Mouse (Mus musculus): ENCODE data around the gene Fam13c. TPM values are rescaled to one million over a fixed set of nuclear protein-coding genes. Genes with fewer than 3 reads are reported as not detected.

Fam13c gene
- polyA plus RNA-seq, 1 experiment from 2014 or later = 31.1 TPM

GRCm38 (mm10) chr10:70477741-70478145 lies 37.5 kb downstream of the Fam13c start:
- Histone ChIP-seq H3K9me3 (0 out of 2 replicates have a peak, but pooled peaks cover 9% of the 10 kb centered on the region), H3K4me2 (replicated peaks) (no peak overlapping the region), H3K27me3 (no peaks in the 10 kb centered on the region), H3K4me1 (replicated peaks) (no peaks in the 10 kb centered on the region), H3K4me3 (replicated peaks) (no peak overlapping the region), H3K36me3 (peaks cover 68% of the 10 kb centered on the region), H3K27ac (no peak overlapping the region), H3K9ac (replicated peaks) (no peak overlapping the region)
- ATAC-seq = no peak
- WGBS = 94% methylated on average over 10 of the region's 10 CpGs

DNA sequence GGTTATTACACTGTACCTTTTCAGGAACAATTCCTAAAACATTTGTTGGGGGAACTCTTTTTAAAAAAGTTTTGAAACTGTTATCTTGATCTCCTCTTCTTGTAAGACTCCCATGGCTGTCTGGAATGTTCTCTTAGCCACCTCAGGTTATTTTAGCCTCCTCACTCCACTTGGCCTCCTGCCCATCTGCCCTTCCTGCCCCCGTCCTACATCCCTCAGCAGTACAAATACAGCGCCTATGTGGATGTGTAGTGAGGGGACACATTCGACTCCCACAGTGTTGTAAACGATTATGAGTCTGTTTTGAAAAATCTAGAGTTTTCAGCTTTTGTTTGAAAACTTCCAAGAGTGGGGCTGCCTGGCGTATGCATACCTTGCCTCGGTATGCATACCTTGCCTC lies 43.5 kb downstream of the Fam13c start:
- no peak overlapping the region for H3K9ac ChIP-seq (replicated peaks)

GRCm38 (mm10) chr10:70484568-70485286 lies 44.4 kb downstream of the Fam13c start:
- peak overlapping the region; percentile 24 for H3K9ac ChIP-seq (replicated peaks)
- H3K4me2 ChIP-seq (replicated peaks) = peak overlapping the region; percentile 46
- H3K9me3 ChIP-seq = no peaks in the 10 kb centered on the region
- H3K4me3 ChIP-seq (replicated peaks) = 0 out of 2 replicates have a peak overlapping the region, but pooled peaks have one; percentile 5
- peak; percentile 89 for ATAC-seq
- 5% methylated on average over 7 of the region's 7 CpGs for WGBS
- peak overlapping the region; percentile 86 for H3K27ac ChIP-seq
- H3K36me3 ChIP-seq = peaks cover 9% of the 10 kb centered on the region
- H3K4me1 ChIP-seq (replicated peaks) = peaks cover 24% of the 10 kb centered on the region
- no peaks in the 10 kb centered on the region for H3K27me3 ChIP-seq

More for the DNA sequence above, 43.5 kb downstream of the Fam13c start:
- Histone ChIP-seq H3K27me3 (no peaks in the 10 kb centered on the region), H3K9me3 (no peaks in the 10 kb centered on the region), H3K4me3 (replicated peaks) (no peak overlapping the region), H3K27ac (peak overlapping the region; percentile 86), H3K4me1 (replicated peaks) (peaks cover 24% of the 10 kb centered on the region), H3K4me2 (replicated peaks) (no peak overlapping the region), H3K36me3 (peaks cover 16% of the 10 kb centered on the region)
- 88% methylated on average over 6 of the region's 6 CpGs for whole genome bisulfite sequencing
- ATAC-seq = no peak

- Histone ChIP-seq H3K9me3 (no peaks in the 10 kb centered on the region), H3K4me2 (replicated peaks) (peak overlapping the region; percentile 46), H3K27me3 (no peaks in the 10 kb centered on the region), H3K4me3 (replicated peaks) (0 out of 2 replicates have a peak overlapping the region, but pooled peaks have one; percentile 5), H3K27ac (peak overlapping the region; percentile 86), H3K4me1 (replicated peaks) (peaks cover 24% of the 10 kb centered on the region), H3K9ac (replicated peaks) (peak overlapping the region; percentile 24), H3K36me3 (peaks cover 8% of the 10 kb centered on the region)
- 5% methylated on average over 7 of the region's 7 CpGs for WGBS
- peak; percentile 86 for ATAC-seq
Observed at GRCm38 (mm10) chr10:70485287-70485612, 45.0 kb downstream of the Fam13c start.

- no peaks in the 10 kb centered on the region for H3K9me3 ChIP-seq
- WGBS = 93% methylated on average over 6 of the region's 6 CpGs
- H3K36me3 ChIP-seq = 0 out of 2 replicates have a peak, but pooled peaks cover under 1% of the 10 kb centered on the region
- H3K4me2 ChIP-seq (replicated peaks) = no peak overlapping the region
- H3K9ac ChIP-seq (replicated peaks) = no peak overlapping the region
- no peak for ATAC-seq
- no peak overlapping the region for H3K27ac ChIP-seq
- no peaks in the 10 kb centered on the region for H3K27me3 ChIP-seq
- peaks cover 24% of the 10 kb centered on the region for H3K4me1 ChIP-seq (replicated peaks)
- H3K4me3 ChIP-seq (replicated peaks) = no peak overlapping the region
Observed at GRCm38 (mm10) chr10:70486651-70487050, 46.4 kb downstream of the Fam13c start.

DNA sequence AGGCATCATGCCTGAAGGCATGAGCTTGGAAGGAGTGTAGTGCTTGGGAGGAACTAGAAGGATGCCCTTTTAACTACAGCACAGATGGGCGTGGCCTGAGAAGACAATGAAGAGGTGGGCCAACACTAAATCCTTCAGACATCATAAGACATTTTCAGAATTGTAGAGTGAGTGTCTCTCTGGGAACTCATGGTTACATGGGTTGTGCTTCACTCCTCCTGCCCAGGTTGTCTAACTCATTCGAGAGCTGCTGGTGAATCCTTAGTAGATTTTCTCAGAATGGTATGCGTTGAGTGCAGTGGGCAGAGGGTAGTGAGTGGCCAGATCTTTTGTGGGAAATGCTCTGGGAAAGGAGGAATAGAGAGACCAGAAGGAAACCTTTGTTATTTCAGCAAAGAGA lies 53.6 kb downstream of the Fam13c start:
- Histone ChIP-seq H3K9me3 (peaks cover 3% of the 10 kb centered on the region; the same call in 1 of the 2 replicates), H3K27ac (no peak overlapping the region), H3K4me1 (replicated peaks) (peaks cover 8% of the 10 kb centered on the region), H3K36me3 (no peaks in the 10 kb centered on the region), H3K27me3 (no peaks in the 10 kb centered on the region), H3K4me2 (replicated peaks) (no peak overlapping the region), H3K4me3 (replicated peaks) (no peak overlapping the region), H3K9ac (replicated peaks) (no peak overlapping the region)
- 91% methylated on average over 3 of the region's 3 CpGs for WGBS
- ATAC-seq = no peak

DNA sequence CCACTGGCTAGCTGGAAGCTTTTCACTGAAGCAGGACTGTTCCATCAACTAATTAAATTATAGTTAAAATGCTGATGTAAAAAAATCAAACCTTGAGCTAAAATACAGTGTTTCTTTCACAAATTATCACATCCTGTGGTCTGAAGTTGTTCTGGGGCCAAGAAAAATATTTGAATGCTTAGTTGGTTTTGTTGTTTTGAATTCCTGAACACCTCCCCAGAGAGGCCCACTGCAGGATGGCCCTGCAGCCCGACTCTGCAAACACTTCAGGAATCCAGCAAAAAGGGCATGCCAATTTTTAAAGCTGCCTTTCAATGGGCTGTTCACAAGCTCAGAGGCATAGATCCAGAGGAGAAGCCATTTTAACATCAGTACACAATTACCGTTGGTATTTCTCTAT lies 54.2 kb downstream of the Fam13c start:
- no peak overlapping the region for H3K4me2 ChIP-seq (replicated peaks)
- no peak overlapping the region for H3K27ac ChIP-seq
- H3K27me3 ChIP-seq = no peaks in the 10 kb centered on the region
- H3K9me3 ChIP-seq = peaks cover 3% of the 10 kb centered on the region; the same call in 1 of the 2 replicates
- no peaks in the 10 kb centered on the region for H3K36me3 ChIP-seq
- WGBS = 82% methylated on average over 2 of the region's 2 CpGs
- H3K9ac ChIP-seq (replicated peaks) = no peak overlapping the region
- no peak for ATAC-seq
- H3K4me3 ChIP-seq (replicated peaks) = no peak overlapping the region
- peaks cover 14% of the 10 kb centered on the region for H3K4me1 ChIP-seq (replicated peaks)

GRCm38 (mm10) chr10:70495106-70496104 lies 55.1 kb downstream of the Fam13c start:
- ATAC-seq = no peak
- no peak overlapping the region for H3K4me2 ChIP-seq (replicated peaks)
- H3K27ac ChIP-seq = no peak overlapping the region
- H3K4me1 ChIP-seq (replicated peaks) = peaks cover 15% of the 10 kb centered on the region
- peaks cover 3% of the 10 kb centered on the region; the same call in 1 of the 2 replicates for H3K9me3 ChIP-seq
- H3K36me3 ChIP-seq = peaks cover 2% of the 10 kb centered on the region; the same call in 1 of the 2 replicates
- 86% methylated on average over 4 of the region's 4 CpGs for WGBS
- no peaks in the 10 kb centered on the region for H3K27me3 ChIP-seq
- H3K9ac ChIP-seq (replicated peaks) = no peak overlapping the region
- no peak overlapping the region for H3K4me3 ChIP-seq (replicated peaks)

DNA sequence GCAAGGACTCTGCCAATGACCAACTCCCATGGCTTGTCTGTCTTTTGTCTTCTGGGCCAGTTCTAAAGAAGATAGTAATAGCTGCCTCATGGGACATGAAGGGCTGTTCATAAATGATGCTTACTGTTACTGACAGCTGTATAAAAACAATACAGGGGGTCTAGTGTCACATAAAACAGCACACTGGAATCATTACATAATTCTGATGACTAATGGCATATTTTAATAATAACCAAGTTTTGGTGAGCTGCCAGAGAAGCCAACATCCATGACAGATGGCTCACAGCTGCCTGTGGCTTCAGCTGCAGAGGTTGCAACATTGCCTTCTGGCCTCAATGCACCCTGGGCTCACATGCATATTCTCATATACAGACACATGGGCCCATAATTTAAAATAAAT lies 56.7 kb downstream of the Fam13c start:
- Histone ChIP-seq H3K4me2 (replicated peaks) (no peak overlapping the region), H3K9ac (replicated peaks) (no peak overlapping the region), H3K4me1 (replicated peaks) (peaks cover 15% of the 10 kb centered on the region), H3K9me3 (peaks cover 3% of the 10 kb centered on the region; the same call in 1 of the 2 replicates), H3K27ac (no peak overlapping the region), H3K36me3 (peaks cover 4% of the 10 kb centered on the region), H3K4me3 (replicated peaks) (no peak overlapping the region), H3K27me3 (no peaks in the 10 kb centered on the region)
- no peak for ATAC-seq

- Histone ChIP-seq H3K9ac (replicated peaks) (no peak overlapping the region), H3K9me3 (peaks cover 3% of the 10 kb centered on the region; the same call in 1 of the 2 replicates), H3K4me3 (replicated peaks) (no peak overlapping the region), H3K27me3 (no peaks in the 10 kb centered on the region), H3K4me2 (replicated peaks) (no peak overlapping the region), H3K27ac (no peak overlapping the region), H3K4me1 (replicated peaks) (peaks cover 15% of the 10 kb centered on the region), H3K36me3 (peaks cover 6% of the 10 kb centered on the region)
- peak; percentile 43; the same call in 1 of the 2 replicates for ATAC-seq
- 50% methylated on average over 2 of the region's 2 CpGs for WGBS
Observed at GRCm38 (mm10) chr10:70498328-70498727, 58.0 kb downstream of the Fam13c start.

DNA sequence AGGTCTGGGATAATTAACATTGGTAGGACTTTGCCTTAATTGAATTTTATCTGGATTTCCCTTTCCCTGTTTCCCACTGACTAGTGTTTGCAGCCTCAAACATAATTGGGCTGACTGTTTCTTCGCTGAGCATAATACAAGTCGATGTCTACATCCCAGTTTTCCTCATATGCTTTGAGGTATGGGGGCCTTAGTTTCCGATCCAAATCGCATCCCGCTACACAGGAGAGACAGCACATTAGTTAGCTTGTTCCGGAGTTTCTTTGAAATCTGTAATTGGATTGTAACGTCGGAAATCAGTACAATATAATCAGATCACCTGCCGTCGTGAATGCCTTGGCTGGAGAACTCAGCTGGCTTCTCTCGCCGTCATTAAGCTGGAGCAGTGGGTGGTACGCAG lies 59.0 kb downstream of the Fam13c start:
- no peak for ATAC-seq
- Histone ChIP-seq H3K4me3 (replicated peaks) (no peak overlapping the region), H3K9me3 (peaks cover 3% of the 10 kb centered on the region; the same call in 1 of the 2 replicates), H3K27me3 (no peaks in the 10 kb centered on the region), H3K4me2 (replicated peaks) (no peak overlapping the region), H3K27ac (peak overlapping the region; percentile 22; the same call in 1 of the 2 replicates), H3K36me3 (peaks cover 6% of the 10 kb centered on the region), H3K4me1 (replicated peaks) (peaks cover 15% of the 10 kb centered on the region), H3K9ac (replicated peaks) (no peak overlapping the region)
- 30% methylated on average over 13 of the region's 13 CpGs for WGBS

GRCm38 (mm10) chr10:70504871-70505270 lies 64.6 kb downstream of the Fam13c start:
- Histone ChIP-seq H3K36me3 (peaks cover 9% of the 10 kb centered on the region), H3K9me3 (peaks cover 4% of the 10 kb centered on the region), H3K9ac (replicated peaks) (no peak overlapping the region), H3K4me1 (replicated peaks) (peaks cover 16% of the 10 kb centered on the region), H3K4me3 (replicated peaks) (no peak overlapping the region), H3K4me2 (replicated peaks) (no peak overlapping the region), H3K27ac (no peak overlapping the region), H3K27me3 (no peaks in the 10 kb centered on the region)
- ATAC-seq = no peak
- 88% methylated on average over 15 of the region's 15 CpGs for WGBS
